Mouse (Mus musculus) forebrain, embryonic 11.5 days (tissue): Measurements from ENCODE around the gene Phactr2. TPM values are rescaled to one million over a fixed set of nuclear protein-coding genes. Genes with fewer than 3 reads are reported as not detected.

Experiments
- ATAC-seq: fragments of 200-750 bp; cut with Nextera tagmentation; replicated peaks from 2 replicates; pipeline ENCODE4 v1.8.0; 2017; ENCODE audit warnings: moderate TSS enrichment; ENCODE audit not compliant: low FRiP score
- DNase-seq: peaks from one replicate; pipeline ENCODE4 v3.0.0-alpha.2; 2017; ENCODE audit warnings: low spot score
- H3K27ac ChIP-seq: fragments of 300-500 bp; sonication (generic); 2 replicates; pipeline ENCODE4 v1.5.1; 2014; ENCODE audit warnings: low read depth, low read length
- H3K27me3 ChIP-seq: fragments of 300-500 bp; sonication (generic); 2 replicates; pipeline ENCODE4 v1.6.1; 2014; ENCODE audit warnings: mild to moderate bottlenecking, low read length, mixed read lengths; ENCODE audit not compliant: control insufficient read depth, insufficient read depth
- H3K36me3 ChIP-seq: fragments of 300-500 bp; sonication (generic); 2 replicates; pipeline ENCODE4 v1.6.1; 2014; ENCODE audit warnings: mild to moderate bottlenecking, low read length, moderate library complexity, mixed read lengths; ENCODE audit not compliant: control insufficient read depth, insufficient read depth
- H3K4me1 ChIP-seq: fragments of 300-500 bp; sonication (generic); replicated peaks from 2 replicates; pipeline ENCODE4 v1.6.1; 2014; ENCODE audit warnings: low read length, mixed read lengths; ENCODE audit not compliant: control insufficient read depth, insufficient read depth
- H3K4me2 ChIP-seq: fragments of 300-500 bp; sonication (generic); 2 replicates; pipeline ENCODE4 v1.6.1; 2014; ENCODE audit warnings: low read depth, mild to moderate bottlenecking, low read length, moderate library complexity, mixed read lengths; ENCODE audit not compliant: severe bottlenecking
- H3K4me3 ChIP-seq: fragments of 300-500 bp; sonication (generic); 2 replicates; pipeline ENCODE4 v1.5.1; 2014; ENCODE audit warnings: low read depth, low read length
- H3K9ac ChIP-seq: fragments of 300-500 bp; sonication (generic); 2 replicates; pipeline ENCODE4 v1.6.1; 2014; ENCODE audit warnings: low read length
- H3K9me3 ChIP-seq: fragments of 300-500 bp; sonication (generic); 2 replicates; pipeline ENCODE4 v1.6.1; 2016; ENCODE audit warnings: low read length, mixed read lengths; ENCODE audit not compliant: control insufficient read depth
- WGBS: fragments of 180-500 bp; shearing (Covaris S2); extraction: QIAGEN DNeasy Blood & Tissue Kit; methylation state at CpG from one replicate; pipeline ENCODE4 v1.1.7; 2014; 5-methylcytosine and 5-hydroxymethylcytosine counted together
- polyA plus RNA-seq: library from polyadenylated mRNA; unstranded; fragments of >200 nt; fragmentation: Nextera tagmentation; extraction: Ambion mirVana; gene quantifications from 2 replicates; pipeline ENCODE4 v1.2.1, GENCODE M21; 2014

The Phactr2 gene
- polyA plus RNA-seq, 1 experiment from 2014 or later: 17.7 TPM

GRCm38 (mm10) chr10:13428536-13428935, 45.7 kb downstream of the Phactr2 start:
- no peak; the same call in 1 of the 2 replicates for ATAC-seq
- no peak overlapping the region for H3K27ac ChIP-seq

DNA sequence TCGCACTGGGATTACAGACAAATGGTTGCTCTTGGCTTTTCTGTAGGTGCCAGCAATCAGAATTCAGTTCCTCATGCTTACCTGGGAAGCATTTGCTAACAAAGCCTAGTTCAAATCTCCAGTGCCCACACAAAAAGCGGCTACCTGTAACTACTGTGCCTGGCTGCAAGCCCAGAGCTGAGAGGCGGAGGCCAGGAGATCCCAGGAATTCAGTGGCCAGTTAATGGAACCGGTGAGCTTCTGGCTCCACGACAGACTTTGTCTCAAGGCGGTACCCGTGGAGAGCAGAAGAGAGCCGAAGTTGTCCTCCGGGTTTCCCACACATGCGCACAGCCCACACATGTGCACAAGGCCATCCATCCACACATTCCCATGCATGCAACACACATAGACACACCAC, 46.6 kb downstream of the Phactr2 start:
- 81% methylated on average over 10 of the region's 10 CpGs for WGBS
- no peaks in the 10 kb centered on the region for H3K27me3 ChIP-seq
- ATAC-seq: no peak

More at GRCm38 (mm10) chr10:13428536-13428935, 45.7 kb downstream of the Phactr2 start:
- 87% methylated on average over 7 of the region's 7 CpGs for WGBS
- Histone ChIP-seq H3K4me3 (no peak overlapping the region), H3K36me3 (no peaks in the 10 kb centered on the region), H3K4me1 (peaks cover 11% of the 10 kb centered on the region), H3K4me2 (no peak overlapping the region), H3K9me3 (no peaks in the 10 kb centered on the region), H3K9ac (no peak overlapping the region), H3K27me3 (no peaks in the 10 kb centered on the region)
- no peak for DNase-seq

GRCm38 (mm10) chr10:13425198-13425597, 49.0 kb downstream of the Phactr2 start:
- H3K4me3 ChIP-seq: no peak overlapping the region
- ATAC-seq (no peak), DNase-seq (no peak)
- 92% methylated on average over 9 of the region's 9 CpGs for whole genome bisulfite sequencing
- H3K36me3 ChIP-seq: no peaks in the 10 kb centered on the region
- no peak overlapping the region for H3K4me2 ChIP-seq
- no peak overlapping the region for H3K9ac ChIP-seq
- H3K27me3 ChIP-seq: no peaks in the 10 kb centered on the region
- H3K9me3 ChIP-seq: no peaks in the 10 kb centered on the region
- H3K4me1 ChIP-seq: peaks cover 3% of the 10 kb centered on the region; the same call in 1 of the 2 replicates
- no peak overlapping the region for H3K27ac ChIP-seq

More for the DNA sequence above, 46.6 kb downstream of the Phactr2 start:
- H3K4me1 ChIP-seq: peaks cover 8% of the 10 kb centered on the region
- no peaks in the 10 kb centered on the region for H3K9me3 ChIP-seq
- no peak overlapping the region for H3K4me3 ChIP-seq
- H3K4me2 ChIP-seq: no peak overlapping the region
- H3K9ac ChIP-seq: no peak overlapping the region
- no peaks in the 10 kb centered on the region for H3K36me3 ChIP-seq
- no peak overlapping the region for H3K27ac ChIP-seq
- no peak for DNase-seq

- no peaks in the 10 kb centered on the region for H3K9me3 ChIP-seq
- H3K4me1 ChIP-seq: peaks cover 7% of the 10 kb centered on the region; the same call in 1 of the 2 replicates
- 90% methylated on average over 17 of the region's 17 CpGs for whole genome bisulfite sequencing
- ATAC-seq (no peak), DNase-seq (no peak)
- H3K4me2 ChIP-seq: no peak overlapping the region
- H3K4me3 ChIP-seq: no peak overlapping the region
- H3K27ac ChIP-seq: no peak overlapping the region
- H3K36me3 ChIP-seq: no peaks in the 10 kb centered on the region
- H3K9ac ChIP-seq: no peak overlapping the region
- H3K27me3 ChIP-seq: no peaks in the 10 kb centered on the region
These were observed 49.7 kb downstream of the Phactr2 start for GRCm38 (mm10) chr10:13424508-13424907.

GRCm38 (mm10) chr10:13424015-13424414, 50.2 kb downstream of the Phactr2 start:
- ATAC-seq (no peak), DNase-seq (no peak)
- peaks cover 4% of the 10 kb centered on the region; the same call in 1 of the 2 replicates for H3K4me1 ChIP-seq
- 92% methylated on average over 10 of the region's 10 CpGs for WGBS
- H3K27ac ChIP-seq: no peak overlapping the region
- H3K36me3 ChIP-seq: no peaks in the 10 kb centered on the region
- no peaks in the 10 kb centered on the region for H3K27me3 ChIP-seq
- no peak overlapping the region for H3K4me2 ChIP-seq
- H3K9me3 ChIP-seq: no peaks in the 10 kb centered on the region
- no peak overlapping the region for H3K9ac ChIP-seq
- no peak overlapping the region for H3K4me3 ChIP-seq

DNA sequence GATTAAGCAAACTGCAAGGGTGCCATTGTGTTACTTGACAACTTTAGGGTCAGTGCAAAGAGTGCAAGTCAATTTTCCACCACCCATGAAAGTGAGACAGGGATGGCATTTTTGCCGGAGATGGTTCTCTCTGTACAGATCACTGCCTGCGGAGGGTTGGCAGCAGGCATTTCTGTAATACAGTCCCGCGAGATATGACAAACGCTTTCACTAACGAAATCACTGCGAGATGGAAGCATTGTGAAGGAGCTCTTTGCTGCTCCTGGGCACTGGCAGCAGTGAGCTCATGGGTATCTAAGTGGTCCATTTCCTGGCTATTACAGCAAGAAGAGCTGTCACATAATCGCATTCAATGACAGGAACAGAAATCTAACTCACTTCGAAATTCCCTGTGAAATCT, 52.1 kb downstream of the Phactr2 start:
- no peak overlapping the region for H3K9ac ChIP-seq
- H3K4me2 ChIP-seq: no peak overlapping the region
- peaks cover 7% of the 10 kb centered on the region; the same call in 1 of the 2 replicates for H3K4me1 ChIP-seq
- H3K9me3 ChIP-seq: no peaks in the 10 kb centered on the region
- 86% methylated on average over 9 of the region's 9 CpGs for WGBS
- H3K36me3 ChIP-seq: no peaks in the 10 kb centered on the region
- no peak overlapping the region for H3K4me3 ChIP-seq
- DNase-seq (no peak), ATAC-seq (no peak)
- no peaks in the 10 kb centered on the region for H3K27me3 ChIP-seq
- H3K27ac ChIP-seq: no peak overlapping the region

DNA sequence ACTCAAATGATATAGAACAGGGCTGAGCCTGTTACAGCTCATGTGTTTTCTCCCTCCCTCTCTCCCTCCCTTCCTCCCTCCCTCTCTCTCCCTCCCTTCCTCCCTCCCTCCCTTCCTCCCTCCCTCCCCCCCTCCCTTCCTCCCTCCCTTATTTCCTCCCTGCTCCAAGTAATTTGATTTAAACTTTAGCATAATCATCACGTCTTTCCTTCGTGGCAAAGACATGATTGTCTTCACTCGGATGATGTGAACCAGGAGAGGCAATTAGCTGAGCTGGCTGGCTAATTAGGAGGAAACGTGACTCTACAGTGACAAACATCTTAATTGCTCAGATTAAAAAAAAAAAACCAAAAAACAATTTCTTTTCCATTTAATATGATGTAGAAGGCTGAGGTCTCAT, 55.0 kb downstream of the Phactr2 start:
- ATAC-seq (no peak; the same call in 1 of the 2 replicates), DNase-seq (peak; percentile 55)
- H3K4me1 ChIP-seq: peaks cover 10% of the 10 kb centered on the region; the same call in 1 of the 2 replicates
- H3K4me3 ChIP-seq: no peak overlapping the region
- H3K9ac ChIP-seq: no peak overlapping the region
- no peaks in the 10 kb centered on the region for H3K9me3 ChIP-seq
- 21% methylated on average over 4 of the region's 4 CpGs for WGBS
- no peaks in the 10 kb centered on the region for H3K27me3 ChIP-seq
- H3K36me3 ChIP-seq: no peaks in the 10 kb centered on the region
- H3K27ac ChIP-seq: no peak overlapping the region
- H3K4me2 ChIP-seq: no peak overlapping the region

GRCm38 (mm10) chr10:13415489-13416104, 58.6 kb downstream of the Phactr2 start:
- Histone ChIP-seq H3K4me2 (peak overlapping the region; percentile 9; the same call in 1 of the 2 replicates), H3K9ac (no peak overlapping the region; the same call in 1 of the 2 replicates), H3K27ac (peak overlapping the region; percentile 77), H3K27me3 (no peaks in the 10 kb centered on the region), H3K9me3 (no peaks in the 10 kb centered on the region), H3K4me1 (peaks cover 10% of the 10 kb centered on the region; the same call in 1 of the 2 replicates), H3K4me3 (no peak overlapping the region), H3K36me3 (no peaks in the 10 kb centered on the region)
- 21% methylated on average over 8 of the region's 8 CpGs for WGBS
- DNase-seq (peak; percentile 80), ATAC-seq (peak; percentile 93)
